Mouse (Mus musculus) liver, adult 2 months (tissue): ENCODE data around the gene Calcb. TPM values are rescaled to one million over a fixed set of nuclear protein-coding genes. Genes with fewer than 3 reads are reported as not detected.

Source experiments
- DNase-seq: peaks from one replicate; pipeline ENCODE4 v3.0.0-alpha.2; 2011; ENCODE audit warnings: low read depth, low spot score; ENCODE audit errors: extremely low read depth
- H3K27ac ChIP-seq: fragments of 200-500 bp; replicated peaks from 2 replicates; pipeline ENCODE4 v1.5.1; 2012; ENCODE audit warnings: low read depth, mild to moderate bottlenecking, control low read depth, inconsistent platforms, low read length; ENCODE audit not compliant: insufficient read depth
- H3K27me3 ChIP-seq: fragments of 200-500 bp; 2 replicates; pipeline ENCODE4 v1.6.1; 2012; ENCODE audit warnings: mild to moderate bottlenecking, moderate library complexity, low read length, inconsistent platforms; ENCODE audit not compliant: control insufficient read depth, insufficient read depth
- H3K36me3 ChIP-seq: fragments of 200-500 bp; 2 replicates; pipeline ENCODE4 v1.6.1; 2012; ENCODE audit warnings: low read length, inconsistent platforms; ENCODE audit not compliant: control insufficient read depth, insufficient read depth
- H3K4me1 ChIP-seq: fragments of 200-500 bp; 2 replicates; pipeline ENCODE4 v1.6.1; 2011; ENCODE audit warnings: low read length; ENCODE audit not compliant: control insufficient read depth, insufficient read depth
- H3K4me3 ChIP-seq: fragments of 200-500 bp; 2 replicates; pipeline ENCODE4 v1.5.1; 2011; ENCODE audit warnings: low read depth, mild to moderate bottlenecking, control low read depth, low read length, moderate library complexity; ENCODE audit not compliant: insufficient read depth
- H3K79me2 ChIP-seq: fragments of 200-500 bp; 2 replicates; pipeline ENCODE4 v1.6.1; 2012; ENCODE audit warnings: inconsistent platforms, mild to moderate bottlenecking, low read length, moderate library complexity; ENCODE audit not compliant: control insufficient read depth, insufficient read depth
- H3K9ac ChIP-seq: fragments of 200-500 bp; 2 replicates; pipeline ENCODE4 v1.6.1; 2012; ENCODE audit warnings: low read depth, mild to moderate bottlenecking, control low read depth, inconsistent platforms, low read length
- CTCF ChIP-seq: fragments of 200-500 bp; IDR thresholded peaks from 2 replicates; pipeline ENCODE4 v1.5.1; 2011; ENCODE audit warnings: low read depth, low read length, control low read depth
- POLR2A ChIP-seq: fragments of 200-500 bp; IDR thresholded peaks from 2 replicates; pipeline ENCODE4 v1.6.1; 2011; ENCODE audit warnings: low read length, control low read depth; ENCODE audit not compliant: insufficient read depth; ENCODE audit errors: extremely low read depth
- WGBS: fragments of 180-500 bp; shearing (Covaris S2); methylation state at CpG from one replicate; pipeline ENCODE4 v1.1.7; 2018; 5-methylcytosine and 5-hydroxymethylcytosine counted together
- polyA plus RNA-seq: library from polyadenylated mRNA; depleted of rRNA; stranded (reverse); fragments of >200 nt; gene quantifications from 2 replicates; pipeline ENCODE4 v1.2.3, GENCODE M21; 2012; rRNA removed
- total RNA-seq: library from RNA; depleted of rRNA; stranded (reverse); fragments of >200 nt; gene quantifications from 2 replicates; pipeline ENCODE4 v1.2.3, GENCODE M21; 2014; rRNA removed

Gene Calcb
- total and polyA plus RNA-seq, 2 experiments, result not detected

DNA sequence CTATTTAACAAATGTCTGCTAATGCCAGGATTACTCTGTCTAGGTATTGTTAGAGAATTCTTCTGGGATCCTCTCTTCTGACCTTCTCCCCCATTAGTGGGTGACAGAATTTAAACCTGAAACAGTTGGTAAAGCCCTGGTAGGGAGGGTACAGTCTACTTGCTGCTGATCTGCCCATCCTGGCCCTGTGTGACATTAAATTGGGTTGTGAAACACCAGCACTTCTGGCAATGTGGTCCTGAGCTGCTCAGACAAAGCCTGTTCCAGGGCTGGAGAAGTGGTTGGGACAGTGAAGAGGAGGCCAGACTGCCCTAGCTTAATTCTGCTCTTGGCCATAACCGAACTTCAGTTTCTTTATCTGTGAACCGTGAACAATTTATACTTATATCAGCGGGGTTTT is 52.1 kb downstream of the Calcb start:
- no peak overlapping the region for H3K4me3 ChIP-seq
- TF ChIP-seq CTCF, result no peak
- TF ChIP-seq POLR2A, result no peak
- peaks cover 22% of the 10 kb centered on the region for H3K4me1 ChIP-seq
- H3K9ac ChIP-seq, result no peak overlapping the region
- 0 out of 2 replicates have a peak, but pooled peaks cover 1% of the 10 kb centered on the region for H3K36me3 ChIP-seq
- peak; percentile 89 for DNase-seq
- WGBS, result 35% methylated on average over 3 of the region's 3 CpGs
- no peaks in the 10 kb centered on the region for H3K27me3 ChIP-seq
- H3K79me2 ChIP-seq, result peaks cover 15% of the 10 kb centered on the region; the same call in 1 of the 2 replicates
- H3K27ac ChIP-seq, result peak overlapping the region; percentile 98

GRCm38 (mm10) chr7:114771801-114772200 is 53.4 kb downstream of the Calcb start:
- H3K4me3 ChIP-seq, result peak overlapping the region; percentile 24; the same call in 1 of the 2 replicates
- 10% methylated on average over 7 of the region's 7 CpGs for WGBS
- peaks cover 26% of the 10 kb centered on the region for H3K4me1 ChIP-seq
- H3K79me2 ChIP-seq, result peaks cover 17% of the 10 kb centered on the region; the same call in 1 of the 2 replicates
- H3K9ac ChIP-seq, result no peak overlapping the region
- H3K36me3 ChIP-seq, result 0 out of 2 replicates have a peak, but pooled peaks cover 1% of the 10 kb centered on the region
- H3K27ac ChIP-seq, result peak overlapping the region; percentile 98
- no peaks in the 10 kb centered on the region for H3K27me3 ChIP-seq
- TF ChIP-seq CTCF (no peak), POLR2A (no peak)
- peak; percentile 99 for DNase-seq

Other genes starting within 250 kb of the Calcb start
- gene Cyp2r1, start 155.7 kb upstream of the Calcb start, total RNA-seq, result 26.2 and 31.5 TPM in 2 replicates
- 21.1 and 35.2 TPM in 2 replicates for gene Cyp2r1, start 155.7 kb upstream of the Calcb start, polyA plus RNA-seq
- not detected in 2 replicates for gene Calca, start 82.3 kb upstream of the Calcb start, total RNA-seq
- not detected in 2 replicates for gene Calca, start 82.3 kb upstream of the Calcb start, polyA plus RNA-seq
- gene Insc, start 25.1 kb downstream of the Calcb start, total RNA-seq, result 14.3 and 37.1 TPM in 2 replicates
- gene Insc, start 25.1 kb downstream of the Calcb start, polyA plus RNA-seq, result 31.2 and 49.5 TPM in 2 replicates